Mouse (Mus musculus) heart, postnatal 36 days (tissue): ENCODE results near the gene Ldlrad3. TPM values are rescaled to one million over a fixed set of nuclear protein-coding genes. Genes with fewer than 3 reads are reported as not detected.

ENCODE experiments used
- DNase-seq, 2 experiments: peaks; one replicate each; pipeline ENCODE4 v3.0.0; 2021 to 2022
- intact Hi-C: fragments of 180-260 bp; cut with DNase I; formaldehyde crosslinking; loops from one replicate; pipeline ENCODE4 v1.15.1; 2025
- total RNA-seq, 2 experiments: library from RNA; stranded (reverse); gene quantifications; 2 replicates each; pipeline ENCODE4 v1.2.3; 2021

Ldlrad3 gene
- total RNA-seq, 2 experiments from 2014 or later, result 3.8 to 4.4 TPM

DNA sequence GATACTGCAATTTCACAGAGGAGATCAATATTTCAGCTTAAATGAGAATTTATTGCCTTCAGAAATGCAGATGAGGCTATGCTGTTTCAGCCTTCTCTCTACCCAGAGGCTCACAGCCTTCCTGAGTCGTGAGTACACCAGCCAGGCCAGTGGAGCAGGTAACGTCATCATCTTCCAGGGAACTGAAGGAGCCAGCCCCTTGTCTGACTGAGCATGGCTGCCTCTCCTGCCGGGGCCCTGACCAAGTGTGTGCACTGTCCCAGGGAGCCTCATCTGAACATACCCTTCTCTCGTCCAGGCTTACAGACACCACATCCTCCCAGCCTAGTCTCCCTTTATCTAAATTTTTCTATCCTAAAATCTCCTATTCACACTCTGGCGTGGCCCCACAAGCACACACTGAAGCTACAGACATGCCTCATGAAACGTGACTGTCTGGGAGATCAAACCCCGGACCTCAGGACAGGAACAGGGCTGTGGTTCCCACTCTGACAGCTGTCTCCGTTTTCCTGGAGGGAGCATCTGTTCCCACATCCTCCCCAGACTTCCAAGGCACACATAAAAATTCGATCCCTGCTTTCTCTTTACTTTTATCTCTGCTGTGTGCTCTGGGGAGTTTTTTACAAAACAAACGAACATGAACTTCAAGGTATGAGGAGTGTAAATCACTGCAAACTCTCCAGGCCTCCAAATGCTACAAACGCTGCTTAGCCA is 164.7 kb downstream of the Ldlrad3 start:
- DNase-seq, result peak in 1 of 2 experiments; percentile 10
- intact Hi-C loops, result no loop called here

DNA sequence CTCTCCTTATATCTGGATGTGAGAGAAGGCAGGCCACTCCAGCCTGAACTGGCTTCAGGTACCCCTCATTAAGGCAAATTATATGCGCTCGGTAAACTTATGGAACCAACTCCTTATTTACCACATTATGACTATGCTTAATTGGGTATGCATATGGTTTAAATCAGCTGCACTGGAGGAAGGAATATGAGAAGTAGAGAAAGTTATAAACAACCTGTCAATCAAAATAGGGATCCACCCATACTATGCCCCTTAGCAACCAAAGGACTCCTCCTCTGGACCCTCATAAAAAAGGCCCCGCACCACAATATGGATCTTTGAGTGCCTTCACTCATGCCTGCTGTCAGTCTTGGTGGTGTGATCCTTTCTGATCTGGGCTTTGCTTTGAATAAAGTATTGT is 165.6 kb downstream of the Ldlrad3 start:
- no peak for DNase-seq
- intact Hi-C loops, result no loop called here

DNA sequence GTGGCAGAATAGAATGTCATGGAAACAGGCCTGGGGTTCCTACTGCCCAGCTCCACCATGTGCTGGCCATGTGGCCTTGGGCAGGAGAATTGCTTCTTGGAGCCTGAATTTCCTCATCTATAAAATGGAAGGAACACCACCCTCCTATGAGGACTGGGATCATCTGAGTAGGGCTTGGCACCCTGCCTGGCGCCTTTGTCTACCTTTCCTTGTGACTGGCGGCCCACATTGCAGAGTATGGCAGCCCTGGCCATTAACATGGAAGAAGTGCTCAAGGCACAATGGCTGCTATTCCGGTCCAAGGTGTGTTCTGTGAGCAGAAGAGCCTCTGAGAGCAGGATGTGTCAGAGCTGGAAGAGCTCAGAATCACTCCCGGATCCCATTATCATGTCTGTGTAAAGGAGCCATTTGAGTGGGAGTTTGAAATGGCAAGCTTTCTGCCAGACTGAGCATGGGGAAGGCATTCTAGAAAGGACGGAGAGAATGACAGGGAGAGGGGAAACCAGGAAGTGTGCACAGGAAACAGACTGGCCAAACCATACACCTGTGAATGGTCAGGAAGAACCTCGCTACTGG is 171.6 kb downstream of the Ldlrad3 start:
- no peak for DNase-seq
- intact Hi-C loops, result no loop called here

DNA sequence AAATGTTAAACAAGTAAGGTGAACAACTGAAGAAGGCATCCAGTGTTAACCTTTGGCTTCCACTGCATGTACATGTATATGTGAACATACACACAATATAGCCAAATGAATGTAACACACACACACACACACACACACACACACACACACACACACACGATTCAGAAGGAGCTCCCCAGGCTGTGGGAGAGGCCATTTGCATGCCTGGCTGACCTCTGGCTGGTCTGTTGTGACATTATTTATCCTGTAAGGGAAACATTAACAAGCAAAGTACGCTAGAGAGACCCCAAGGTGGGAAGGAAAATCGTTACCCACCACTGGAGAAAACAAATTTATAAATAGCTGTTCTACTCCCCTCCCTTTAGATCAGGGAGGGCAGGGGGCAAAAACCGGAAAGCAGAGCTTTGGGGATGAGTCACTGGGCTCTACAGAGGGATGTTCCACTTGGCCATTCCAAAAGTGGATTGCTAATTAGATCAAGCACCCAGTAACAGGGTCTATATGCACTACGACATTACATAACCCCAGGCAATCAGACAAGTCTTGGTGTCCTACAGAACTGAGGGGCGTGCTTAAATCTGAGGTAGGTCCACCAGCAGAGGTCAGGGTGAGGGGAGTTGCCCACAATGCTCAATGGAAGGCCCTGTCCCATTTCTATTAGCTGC is 174.7 kb downstream of the Ldlrad3 start:
- no peak for DNase-seq
- intact Hi-C loops, result no loop called here

DNA sequence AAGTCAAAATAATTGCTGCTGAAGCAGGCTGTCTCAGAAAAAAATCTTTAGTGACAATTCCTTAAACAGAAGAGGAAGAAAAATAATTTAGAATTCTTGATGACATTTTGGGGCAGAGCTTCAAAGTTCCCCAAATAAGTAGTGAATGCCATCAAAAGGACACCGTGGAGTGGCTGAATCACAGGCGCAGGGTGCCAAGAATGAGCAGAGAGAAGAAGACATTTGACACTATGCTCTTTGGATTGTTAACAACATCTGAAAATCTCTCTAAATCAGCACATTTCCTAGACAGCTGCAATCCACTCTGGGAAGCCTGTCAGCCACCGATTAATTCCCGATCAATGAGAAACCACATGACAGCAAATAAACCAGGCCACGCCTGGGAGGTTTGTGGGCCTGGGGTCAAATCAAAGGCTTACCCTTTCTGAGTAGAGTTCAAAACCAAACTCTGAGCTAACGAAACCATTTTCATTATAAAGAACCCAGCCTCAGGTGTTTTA is 176.4 kb downstream of the Ldlrad3 start:
- DNase-seq, result no peak
- intact Hi-C loops, result no loop called here

DNA sequence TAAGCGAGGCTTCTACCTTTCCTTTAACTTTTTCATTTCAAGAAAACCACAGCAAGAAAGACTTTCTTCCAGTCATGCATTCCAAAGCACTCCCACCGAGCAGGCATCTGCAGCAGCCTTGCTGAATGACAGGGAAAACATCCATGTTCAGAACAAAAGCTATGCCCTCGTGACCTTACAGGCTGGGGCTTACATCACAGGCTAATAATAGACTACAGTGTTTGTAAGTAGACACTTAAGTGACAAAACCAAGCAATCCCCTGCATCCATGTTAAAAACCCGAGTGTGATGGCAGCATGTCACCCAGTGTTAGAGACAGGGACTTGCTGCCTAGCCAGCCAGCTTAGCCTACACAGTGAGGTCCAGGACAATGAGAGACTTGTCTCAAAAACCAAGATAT is 180.0 kb downstream of the Ldlrad3 start:
- no peak for DNase-seq
- intact Hi-C loops, result no loop called here

DNA sequence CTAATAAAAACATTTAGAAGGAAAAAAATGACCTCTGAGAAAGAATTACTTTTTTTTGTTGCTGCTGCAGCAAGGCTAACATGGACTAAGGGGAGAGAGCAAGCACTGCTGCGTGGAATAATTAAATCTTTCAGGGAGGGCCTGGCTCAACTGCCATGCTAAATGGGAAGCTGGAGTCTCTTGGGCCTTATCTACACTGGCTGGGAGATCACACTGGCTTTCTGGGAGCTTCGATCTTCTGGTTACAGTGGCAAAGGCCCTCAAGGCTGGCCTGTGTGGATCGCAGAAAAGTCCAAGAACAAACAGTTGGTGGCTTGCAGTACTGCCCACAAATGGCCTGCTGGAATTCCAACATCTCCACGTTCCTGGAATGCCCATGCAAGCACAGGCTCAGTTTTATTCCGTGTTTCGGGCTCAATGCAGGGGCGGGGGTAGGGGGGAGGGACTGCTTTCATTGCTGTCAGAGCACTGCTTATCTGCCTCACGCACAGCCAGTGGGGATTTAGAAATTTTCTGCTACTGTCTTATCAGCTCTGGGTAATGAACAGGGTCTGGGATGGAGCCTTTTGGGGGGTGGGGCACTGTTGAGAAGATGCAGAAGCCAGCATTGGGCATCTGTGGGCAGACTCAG is 180.7 kb downstream of the Ldlrad3 start:
- intact Hi-C loops, result no loop called here
- DNase-seq, result no peak

DNA sequence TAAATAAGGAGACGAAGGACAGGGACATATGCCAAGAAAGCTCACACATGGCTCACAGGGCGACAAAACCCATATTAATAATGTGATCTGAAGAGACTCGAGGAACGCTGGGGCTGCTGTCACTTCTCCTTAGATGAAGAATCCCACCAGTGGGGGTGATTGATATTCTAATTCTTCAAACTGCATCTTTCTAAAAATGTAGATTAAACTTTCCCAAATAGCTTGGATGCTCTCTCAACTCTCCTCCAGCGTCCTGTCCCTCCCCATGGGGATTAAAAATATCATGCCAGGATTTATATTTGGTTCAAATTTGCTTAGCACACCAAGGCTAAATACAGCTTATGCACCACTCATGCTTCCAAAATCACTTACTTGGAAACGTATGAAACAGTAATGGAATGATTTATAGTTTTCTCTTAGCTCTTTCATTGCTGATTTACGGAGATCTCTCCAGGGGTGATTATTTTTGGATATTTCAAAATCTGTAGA is 182.4 kb downstream of the Ldlrad3 start:
- intact Hi-C loops, result no loop called here
- no peak for DNase-seq

DNA sequence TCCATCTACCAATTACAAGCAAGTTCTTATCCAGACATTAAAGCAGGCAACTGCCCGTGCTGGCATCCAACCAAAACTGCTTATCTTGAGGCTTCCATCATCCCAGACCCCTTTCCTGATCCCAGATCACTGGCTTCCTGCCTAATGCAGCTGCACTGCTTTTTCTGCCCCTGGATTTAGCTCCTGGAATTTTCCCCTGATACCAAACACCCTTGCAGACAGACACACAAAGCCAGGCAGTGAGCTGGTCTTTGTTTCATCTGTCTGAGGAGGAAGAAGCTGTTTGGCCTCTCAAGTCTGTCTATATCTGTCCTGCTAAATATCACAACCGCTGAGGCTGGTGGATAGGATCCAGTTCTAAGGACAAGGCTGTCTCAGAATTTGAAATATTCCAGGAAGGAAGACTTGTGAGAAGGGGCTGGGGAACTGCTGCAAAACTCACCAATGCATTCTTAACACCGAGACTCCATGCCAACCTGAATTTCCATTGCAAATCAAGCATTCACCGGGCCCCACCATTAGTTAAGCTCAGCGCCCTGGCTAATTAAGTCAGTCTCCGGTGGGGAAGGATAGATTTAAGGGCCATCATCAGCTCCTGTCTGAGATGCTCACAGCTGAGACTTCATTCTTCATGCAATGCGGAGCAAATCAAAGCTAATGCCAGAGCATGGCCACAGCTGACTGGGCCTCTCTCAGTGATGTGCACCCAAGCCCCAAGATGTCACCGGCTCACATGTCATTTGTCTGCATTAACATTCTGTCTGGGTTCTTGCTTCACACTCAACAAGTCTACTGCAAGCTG is 183.0 kb downstream of the Ldlrad3 start:
- intact Hi-C loops, result no loop called here
- DNase-seq, result peak in 1 of 2 experiments; percentile 16

DNA sequence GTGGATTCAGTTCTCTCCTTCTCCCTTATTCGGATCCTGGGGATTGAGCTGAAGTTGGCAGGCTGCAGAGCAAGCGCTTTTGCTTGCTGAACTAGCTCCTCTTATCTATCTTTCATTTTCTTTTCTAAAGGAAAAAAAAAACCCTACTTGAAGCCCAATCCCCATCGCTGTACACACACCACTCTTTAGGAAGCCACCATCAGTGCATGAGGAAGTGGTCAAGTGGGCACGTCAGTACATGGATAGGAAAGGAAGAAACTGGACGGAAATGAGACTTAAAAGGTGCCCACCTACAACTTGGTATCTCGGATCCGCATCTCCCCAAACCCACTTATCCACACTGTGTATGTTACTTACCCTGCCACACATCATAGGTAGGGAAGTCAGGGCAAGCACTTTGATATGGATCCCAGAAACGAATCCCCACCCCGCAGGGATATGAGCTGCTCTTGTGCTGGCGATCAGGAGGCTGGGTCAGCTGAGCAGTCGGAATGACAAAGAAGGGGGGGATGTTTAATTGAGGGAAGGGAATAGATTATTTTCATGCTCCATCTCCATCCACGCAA is 183.7 kb downstream of the Ldlrad3 start:
- no peak for DNase-seq

DNA sequence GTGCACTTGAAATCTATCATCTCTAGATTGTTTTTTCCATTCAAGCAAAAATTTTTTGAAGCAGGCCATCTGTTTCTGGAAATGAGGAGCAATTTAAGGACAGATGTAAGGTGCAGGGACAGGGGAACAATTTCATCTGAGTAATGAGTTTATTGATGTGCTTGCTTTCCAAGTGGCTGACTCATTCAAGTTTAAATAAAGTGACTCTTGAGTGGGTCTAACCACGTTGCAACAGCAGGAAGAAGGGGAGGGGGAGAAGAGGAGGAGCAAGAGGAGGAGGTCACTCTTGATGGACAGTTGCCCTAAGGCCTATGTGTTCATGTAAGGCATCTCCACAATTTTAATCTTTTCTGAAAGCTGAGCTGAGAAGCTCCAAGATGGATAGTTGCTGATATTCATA is 184.5 kb downstream of the Ldlrad3 start:
- DNase-seq, result no peak
- intact Hi-C loops, result no loop called here

More for the DNA sequence above, 183.7 kb downstream of the Ldlrad3 start:
- intact Hi-C loops, result no loop called here

DNA sequence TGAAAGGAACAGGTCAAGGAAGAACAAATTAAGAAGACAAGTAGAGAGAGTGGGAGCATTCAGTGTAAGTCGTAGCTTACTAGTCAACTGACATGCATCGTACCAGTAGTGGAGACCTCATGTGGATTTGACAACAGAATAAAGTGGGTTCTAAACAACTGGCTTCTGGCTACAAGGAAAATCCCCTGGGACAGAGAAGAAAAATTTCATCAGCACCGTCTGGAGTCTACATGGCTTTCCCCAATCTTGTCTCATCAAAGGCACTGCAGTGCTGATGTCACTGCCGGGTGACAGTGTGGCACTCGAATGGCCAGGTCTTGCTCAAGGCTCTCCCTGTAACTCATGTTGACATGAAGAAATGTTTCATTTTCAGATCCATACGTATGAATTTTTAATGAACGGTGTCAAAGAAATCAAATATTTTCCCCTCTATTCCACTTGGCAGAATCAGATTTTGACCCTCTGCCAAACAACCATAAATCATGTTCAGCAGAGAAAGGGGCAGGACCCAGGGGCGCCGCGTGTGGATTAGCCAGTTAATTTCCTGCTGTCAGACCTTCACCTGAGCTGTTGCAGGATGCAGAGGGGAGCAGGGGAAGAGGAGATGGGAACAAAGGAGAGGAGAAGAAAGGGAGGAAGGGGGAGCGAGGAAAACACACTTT is 187.1 kb downstream of the Ldlrad3 start:
- no peak for DNase-seq

DNA sequence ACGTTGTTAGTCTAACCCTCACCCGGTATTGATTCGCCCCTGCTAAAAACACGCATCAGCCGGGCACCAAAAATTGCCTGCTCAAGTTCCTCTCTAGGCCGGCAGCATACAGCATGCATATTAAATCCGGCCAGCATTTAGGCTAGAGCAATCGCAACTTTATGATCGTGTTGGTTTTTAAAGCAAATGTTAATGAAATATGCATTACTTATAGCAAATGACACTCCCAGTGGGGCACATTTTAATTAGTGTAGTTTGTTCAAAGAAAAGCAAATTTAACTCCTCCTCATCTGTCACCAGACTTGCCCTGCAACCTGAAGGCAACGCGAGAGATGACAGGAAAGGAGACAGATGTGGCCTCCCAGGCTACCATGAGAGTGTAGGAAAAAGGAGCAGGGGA is 189.2 kb downstream of the Ldlrad3 start:
- intact Hi-C loops, result no loop called here
- DNase-seq, result no peak

More for the DNA sequence above, 187.1 kb downstream of the Ldlrad3 start:
- intact Hi-C loops, result no loop called here

DNA sequence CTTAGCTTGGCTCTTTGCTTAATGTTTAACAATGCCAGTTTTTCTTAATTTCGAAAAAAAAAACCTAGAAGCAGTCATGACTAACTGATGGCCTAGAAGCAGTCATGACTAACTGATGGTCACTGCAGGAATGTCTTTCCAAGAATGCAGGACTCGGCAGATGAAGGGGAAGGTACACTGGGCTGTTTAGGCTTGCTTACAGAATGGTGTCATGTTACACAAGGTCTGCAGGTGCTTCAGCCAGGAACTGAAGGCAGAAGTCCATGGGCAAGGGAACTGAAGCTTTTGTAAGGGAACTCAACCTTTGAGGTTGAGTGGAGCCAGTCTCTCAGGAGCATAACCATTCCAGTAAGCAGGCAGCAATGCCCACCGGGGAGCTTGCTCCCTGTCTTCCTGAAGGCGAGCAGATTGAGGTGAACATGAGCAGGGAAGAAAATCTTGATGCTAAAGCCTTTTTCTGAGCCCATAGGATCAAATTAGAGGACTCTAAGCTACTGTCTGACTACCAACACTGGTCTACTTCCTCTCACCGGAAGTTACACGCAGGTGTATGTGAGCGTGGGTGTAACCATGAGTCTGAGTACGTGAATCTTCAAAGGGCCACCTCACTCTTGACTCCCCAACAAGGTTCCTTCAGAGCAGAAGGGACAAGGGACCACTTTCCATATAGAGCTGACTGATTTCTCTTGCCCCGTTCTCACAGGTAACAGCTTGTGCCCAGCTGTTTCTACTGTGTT is 193.4 kb downstream of the Ldlrad3 start:
- no peak for DNase-seq
- intact Hi-C loops, result no loop called here

DNA sequence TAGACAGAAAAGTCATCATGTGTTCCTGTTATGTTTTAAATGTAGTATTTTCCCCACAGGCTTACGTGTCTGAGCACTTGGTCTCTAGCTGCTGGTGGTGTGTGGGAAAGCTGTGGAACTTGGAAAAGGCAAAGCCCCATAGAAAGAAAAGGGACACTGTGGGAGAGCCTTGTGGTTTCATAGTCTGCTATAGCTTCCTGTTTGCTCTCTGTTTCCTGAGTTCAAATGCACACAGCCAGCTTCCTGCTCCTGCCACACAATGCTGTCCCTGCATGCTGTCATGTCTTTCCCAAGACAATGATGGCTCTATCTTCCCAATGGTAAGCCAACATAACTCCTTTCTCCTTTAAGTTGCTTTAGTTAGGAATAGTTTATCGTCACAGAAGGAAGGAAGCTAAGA is 194.5 kb downstream of the Ldlrad3 start:
- intact Hi-C loops, result no loop called here
- no peak for DNase-seq

DNA sequence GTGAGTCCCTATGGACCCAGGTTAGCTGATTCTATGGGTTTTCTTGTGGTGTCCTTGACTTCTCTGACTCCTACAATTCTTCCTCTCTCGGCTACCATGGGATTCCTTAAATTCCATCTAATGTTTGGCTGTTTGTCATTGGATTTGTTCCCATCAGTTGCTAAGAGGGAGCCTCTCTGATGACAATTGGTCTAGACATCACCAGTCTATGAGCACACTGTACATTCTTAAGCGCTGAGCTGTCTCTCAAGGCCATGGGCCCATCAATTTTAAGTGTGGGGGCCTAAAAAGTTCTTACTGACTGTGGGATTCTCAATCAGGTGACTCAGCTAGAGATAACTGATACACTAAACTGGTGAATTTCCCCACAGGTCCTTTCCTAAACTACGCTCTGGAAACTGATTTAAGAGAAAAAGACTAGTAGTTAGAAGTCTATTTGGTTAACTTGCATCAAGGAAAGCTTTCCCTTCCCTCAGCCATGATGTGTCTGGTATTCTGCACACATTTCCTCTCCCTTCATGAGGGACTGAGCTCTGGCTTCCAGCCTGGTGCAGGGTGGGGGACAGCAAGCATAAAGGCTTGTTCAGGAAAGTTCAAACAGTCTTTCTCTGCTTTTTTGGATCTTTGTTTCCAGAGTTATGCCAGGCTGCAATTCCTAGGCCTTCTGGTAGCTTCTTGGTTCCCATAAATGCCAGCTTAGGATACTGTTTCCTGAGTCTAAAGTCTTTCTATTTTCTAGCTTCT is 199.7 kb downstream of the Ldlrad3 start:
- no peak for DNase-seq
- intact Hi-C loops, result no loop called here

DNA sequence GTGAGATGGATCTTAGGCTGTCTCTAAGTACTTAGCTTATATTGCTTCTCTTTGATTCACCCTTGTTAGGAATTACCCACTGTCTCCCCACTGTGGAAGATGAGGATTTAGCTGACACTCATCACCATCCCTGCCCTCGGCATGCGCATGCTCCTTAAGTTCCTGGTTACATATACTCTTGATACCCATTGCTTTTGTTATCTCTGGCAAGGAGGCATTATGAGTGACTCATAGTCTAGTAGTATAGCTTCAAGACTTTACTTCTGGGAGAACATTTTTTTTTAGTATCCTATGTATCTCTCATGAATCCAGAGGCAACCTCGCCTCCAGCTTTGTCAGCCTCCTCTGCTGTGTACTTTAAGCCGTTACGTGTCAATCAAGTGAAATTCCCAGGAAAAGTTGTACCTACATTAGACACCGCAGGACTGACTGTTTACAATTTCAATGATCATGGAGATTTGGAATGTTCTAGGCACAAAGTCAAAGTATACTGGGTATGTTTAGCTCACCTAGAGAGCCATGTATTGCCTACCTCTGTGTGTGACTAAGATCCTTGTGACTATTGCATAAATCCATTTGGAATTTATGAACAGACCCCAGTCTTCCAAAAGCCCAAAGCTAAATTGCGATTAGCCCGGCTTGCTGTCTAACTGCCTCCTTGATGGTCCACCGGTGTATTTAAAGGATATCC is 202.2 kb downstream of the Ldlrad3 start:
- intact Hi-C loops, result no loop called here
- DNase-seq, result no peak
